Mouse (Mus musculus) C2C12 (cell line): Measurements from ENCODE around the gene Gabrp.

ENCODE experiments used
- CEBPB ChIP-seq: IDR thresholded peaks from one replicate; pipeline ENCODE4 v1.6.1; 2011; ENCODE audit warnings: low read depth, mild to moderate bottlenecking, control low read depth, moderate library complexity
- CTCF ChIP-seq: IDR thresholded peaks from one replicate; pipeline ENCODE4 v1.5.1; 2011; ENCODE audit not compliant: control insufficient read depth, insufficient read depth, insufficient read length
- MYOD1 ChIP-seq: IDR thresholded peaks from one replicate; pipeline ENCODE4 v1.6.1; 2011; ENCODE audit warnings: low read depth; ENCODE audit not compliant: control insufficient read depth, insufficient read length

GRCm38 (mm10) chr11:33544945-33545344 is 33.8 kb downstream of the Gabrp start:
- TF ChIP-seq CTCF: no peak
- TF ChIP-seq CEBPB: no peak
- no peak for TF ChIP-seq MYOD1
